In the genomic region with DNA sequence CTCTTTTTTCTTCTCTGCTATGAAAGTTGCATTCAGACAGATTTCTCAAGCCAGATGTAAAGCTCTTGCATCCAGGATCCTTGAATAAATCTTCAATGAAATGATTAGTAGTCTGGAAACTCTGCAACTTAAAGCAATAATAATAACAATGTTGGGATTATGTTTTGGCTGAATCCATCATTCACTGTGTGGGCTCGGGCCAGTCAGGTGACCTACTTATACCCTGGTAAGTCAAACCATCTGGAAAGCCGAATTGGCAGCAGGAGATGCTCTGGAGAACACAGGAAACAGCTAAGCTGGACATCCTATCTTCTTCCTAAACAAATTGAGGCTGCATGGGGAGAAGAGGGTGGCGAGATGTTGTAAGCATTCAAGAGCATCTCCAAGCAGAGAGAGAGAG, we compare ENCODE assay signal across 22 mouse cellular contexts.
DNase-seq lines count a peak whose midpoint lies in the region; ATAC-seq and TF ChIP-seq lines count a peak whose summit lies in the region.
"Had no signal": no experiment of that assay in that cellular context is flagged by ENCODE, and none has a peak within 500 bp of the region (broad histone marks: within the 10 kb centered on the region; RNA-seq: fewer than 3 reads in every experiment).

No protein-coding gene starts in this region.

- no peaks in the 10 kb centered on the region for H3K9me3 ChIP-seq in embryonic facial prominence, embryonic 11.5 days (replicated peaks; ENCODE audit: control insufficient read depth, low read length)
- no peaks in the 10 kb centered on the region for H3K9me3 ChIP-seq in embryonic facial prominence, embryonic 10.5 days
- no peaks in the 10 kb centered on the region for H3K9me3 ChIP-seq in limb, embryonic 14.5 days (ENCODE audit: control insufficient read depth, low read length)
- no peaks in the 10 kb centered on the region for H3K9me3 ChIP-seq in limb, embryonic 10.5 days (replicated peaks)
- no peaks in the 10 kb centered on the region for H3K9me3 ChIP-seq in embryonic facial prominence, embryonic 14.5 days (ENCODE audit: control insufficient read depth, low read length)

- H3K36me3 ChIP-seq in embryonic facial prominence, embryonic 11.5 days (replicated peaks; ENCODE audit: control insufficient read depth, insufficient read depth, low read depth, low read length) = no peaks in the 10 kb centered on the region
- no peaks in the 10 kb centered on the region for H3K36me3 ChIP-seq in embryonic facial prominence, embryonic 10.5 days (replicated peaks)
- H3K36me3 ChIP-seq in limb, embryonic 14.5 days (ENCODE audit: control insufficient read depth, insufficient read depth, low read length) = no peaks in the 10 kb centered on the region
- H3K36me3 ChIP-seq in limb, embryonic 10.5 days = no peaks in the 10 kb centered on the region
- H3K36me3 ChIP-seq in embryonic facial prominence, embryonic 14.5 days (ENCODE audit: control insufficient read depth, insufficient read depth, low read length) = no peaks in the 10 kb centered on the region
- H3K36me3 ChIP-seq: G1E had no signal

- WGBS in embryonic facial prominence, embryonic 11.5 days = 41% methylated on average over 3 of the region's 3 CpGs
- 57% methylated on average over 3 of the region's 3 CpGs for WGBS in embryonic facial prominence, embryonic 10.5 days
- WGBS in limb, embryonic 14.5 days = 59% methylated on average over 3 of the region's 3 CpGs
- 54% methylated on average over 3 of the region's 3 CpGs for WGBS in limb, embryonic 10.5 days
- 45% methylated on average over 3 of the region's 3 CpGs for WGBS in embryonic facial prominence, embryonic 14.5 days

- no peak overlapping the region for H3K9ac ChIP-seq in embryonic facial prominence, embryonic 11.5 days (replicated peaks; ENCODE audit: low read length)
- H3K9ac ChIP-seq in limb, embryonic 14.5 days (ENCODE audit: low read depth, low read length, severe bottlenecking) = no peak overlapping the region
- no peak overlapping the region for H3K9ac ChIP-seq in embryonic facial prominence, embryonic 14.5 days (ENCODE audit: low read depth, low read length)

- H3K4me3 ChIP-seq in embryonic facial prominence, embryonic 11.5 days (ENCODE audit: low read depth, low read length) = no peak overlapping the region
- no peak overlapping the region for H3K4me3 ChIP-seq in embryonic facial prominence, embryonic 10.5 days
- no peak overlapping the region for H3K4me3 ChIP-seq in limb, embryonic 14.5 days (replicated peaks; ENCODE audit: low read length)
- no peak overlapping the region for H3K4me3 ChIP-seq in limb, embryonic 10.5 days
- H3K4me3 ChIP-seq in embryonic facial prominence, embryonic 14.5 days (ENCODE audit: low read depth, low read length) = no peak overlapping the region

- no peak for ATAC-seq in embryonic facial prominence, embryonic 11.5 days (replicated peaks; ENCODE audit: insufficient number of reproducible peaks, low FRiP score, low TSS enrichment, low read depth)
- no peak for ATAC-seq in limb, embryonic 14.5 days (ENCODE audit: low FRiP score, low read depth)
- ATAC-seq in embryonic facial prominence, embryonic 14.5 days (ENCODE audit: low read depth) = no peak
- ATAC-seq: activated CD4-positive, CD25-positive, alpha-beta regulatory T cell, adult 4 months; CD4-positive, CD25-positive, alpha-beta regulatory T cell, adult 4 months; Patski had no signal

- H3K27ac ChIP-seq in embryonic facial prominence, embryonic 11.5 days (replicated peaks; ENCODE audit: low read depth, low read length) = no peak overlapping the region
- H3K27ac ChIP-seq in embryonic facial prominence, embryonic 10.5 days (replicated peaks) = no peak overlapping the region
- H3K27ac ChIP-seq in limb, embryonic 14.5 days (replicated peaks; ENCODE audit: low read depth, low read length) = no peak overlapping the region
- H3K27ac ChIP-seq in limb, embryonic 10.5 days = no peak overlapping the region
- H3K27ac ChIP-seq in embryonic facial prominence, embryonic 14.5 days (replicated peaks; ENCODE audit: low read depth, low read length) = no peak overlapping the region

- peak; percentile 16 for DNase-seq in embryonic facial prominence, embryonic 11.5 days (ENCODE audit: low spot score)
- DNase-seq in embryonic facial prominence, embryonic 10.5 days (ENCODE audit: low spot score) = no peak
- peak; percentile 21 for DNase-seq in limb, embryonic 14.5 days (ENCODE audit: low spot score)
- DNase-seq in limb, embryonic 10.5 days (ENCODE audit: low spot score) = no peak
- peak; percentile 67 for DNase-seq in NIH3T3 (ENCODE audit: low read depth)
- DNase-seq in embryonic facial prominence, embryonic 14.5 days (ENCODE audit: low spot score) = peak; percentile 52
- no peak for DNase-seq in urinary bladder, postnatal 14 days (ENCODE audit: low spot score)
- DNase-seq in cerebellum, postnatal 36 days = no peak
- DNase-seq: adrenal gland, adult 2 months; adrenal gland, adult 8-10 months; adrenal gland, postnatal 10 days; adrenal gland, postnatal 14 days; adrenal gland, postnatal 25 days; adrenal gland, postnatal 36 days; B cell, adult 2 months; cerebellum, adult 11 months; cerebellum, adult 11-12 months; cerebellum, adult 18-20 months had no signal

- no peak overlapping the region for H3K4me2 ChIP-seq in embryonic facial prominence, embryonic 11.5 days (ENCODE audit: low read depth, low read length)
- no peak overlapping the region for H3K4me2 ChIP-seq in limb, embryonic 14.5 days (replicated peaks; ENCODE audit: low read depth, low read length, severe bottlenecking)
- no peak overlapping the region for H3K4me2 ChIP-seq in embryonic facial prominence, embryonic 14.5 days (ENCODE audit: low read depth, low read length)

- no peaks in the 10 kb centered on the region for H3K27me3 ChIP-seq in embryonic facial prominence, embryonic 11.5 days (ENCODE audit: control insufficient read depth, insufficient read depth, low read length)
- no peaks in the 10 kb centered on the region for H3K27me3 ChIP-seq in embryonic facial prominence, embryonic 10.5 days (replicated peaks; ENCODE audit: low read depth, poor library complexity, severe bottlenecking)
- H3K27me3 ChIP-seq in limb, embryonic 14.5 days (ENCODE audit: control insufficient read depth, insufficient read depth, low read length) = no peaks in the 10 kb centered on the region
- no peaks in the 10 kb centered on the region for H3K27me3 ChIP-seq in limb, embryonic 10.5 days (ENCODE audit: low read depth, poor library complexity, severe bottlenecking)
- no peaks in the 10 kb centered on the region for H3K27me3 ChIP-seq in embryonic facial prominence, embryonic 14.5 days (replicated peaks; ENCODE audit: control insufficient read depth, insufficient read depth, low read length)
- H3K27me3 ChIP-seq: Patski had no signal

- H3K4me1 ChIP-seq in embryonic facial prominence, embryonic 11.5 days (ENCODE audit: control insufficient read depth, insufficient read depth, low read length) = no peaks in the 10 kb centered on the region
- H3K4me1 ChIP-seq in embryonic facial prominence, embryonic 10.5 days = no peaks in the 10 kb centered on the region
- H3K4me1 ChIP-seq in limb, embryonic 14.5 days (ENCODE audit: control insufficient read depth, insufficient read depth, low read length) = no peaks in the 10 kb centered on the region
- peaks cover 4% of the 10 kb centered on the region; the same call in 1 of the 2 replicates for H3K4me1 ChIP-seq in limb, embryonic 10.5 days
- no peaks in the 10 kb centered on the region for H3K4me1 ChIP-seq in embryonic facial prominence, embryonic 14.5 days (ENCODE audit: control insufficient read depth, insufficient read depth, low read length)

- no peak for TF ChIP-seq POLR2A in limb, embryonic 14.5 days (IDR thresholded peaks at IDR 0.05; ENCODE audit: borderline replicate concordance, extremely low read depth, insufficient read depth, insufficient read length)

Comparison
In these comparisons a context has a peak if more than half of its experiments do, and no peak if none do; other contexts are left out.
1. DNase-seq: peak in embryonic facial prominence, embryonic 11.5 days (single experiment), limb, embryonic 14.5 days (single experiment), NIH3T3 (single experiment) and embryonic facial prominence, embryonic 14.5 days (single experiment); none in embryonic facial prominence, embryonic 10.5 days (single experiment), limb, embryonic 10.5 days (single experiment), urinary bladder, postnatal 14 days (single experiment) and cerebellum, postnatal 36 days (0 of 2).